Comparison of ENCODE assay signal across 11 mouse cellular contexts in the genomic region with DNA sequence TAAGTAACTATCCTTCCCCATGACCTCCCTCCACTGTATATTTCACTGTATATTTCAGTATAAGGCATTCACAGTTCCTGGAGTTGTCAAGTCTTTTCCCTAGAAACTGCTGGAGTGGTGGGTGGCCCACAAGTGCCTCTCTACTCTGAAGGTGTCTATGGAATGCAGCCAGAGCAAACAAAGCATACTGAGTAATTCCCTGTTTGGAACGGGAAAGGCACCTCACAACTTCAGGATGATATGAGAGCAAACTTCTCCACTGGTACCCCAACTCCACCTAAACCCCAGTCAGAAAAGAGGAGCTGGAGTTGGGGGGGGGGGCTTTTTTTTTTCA. TPM values are rescaled to one million over a fixed set of nuclear protein-coding genes. Genes with fewer than 3 reads are reported as not detected.
DNase-seq lines count a peak whose midpoint lies in the region; ATAC-seq lines count a peak whose summit lies in the region.
"Had no signal": no experiment of that assay in that cellular context is flagged by ENCODE, and none has a peak within 500 bp of the region (broad histone marks: within the 10 kb centered on the region; RNA-seq: fewer than 3 reads in every experiment).

No protein-coding gene starts in this region.

- peak overlapping the region; percentile 93 for H3K27ac ChIP-seq in heart, embryonic 13.5 days (replicated peaks)
- peak overlapping the region; percentile 35; the same call in 1 of the 2 replicates for H3K27ac ChIP-seq in limb, embryonic 15.5 days
- H3K27ac ChIP-seq: macrophage had no signal

- 6% methylated on average over 1 of the region's 1 CpGs for WGBS in heart, embryonic 13.5 days
- WGBS in limb, embryonic 15.5 days, result 28% methylated on average over 1 of the region's 1 CpGs

- H3K4me3 ChIP-seq in heart, embryonic 13.5 days, result no peak overlapping the region
- no peak overlapping the region for H3K4me3 ChIP-seq in limb, embryonic 15.5 days

- peak overlapping the region; percentile 70 for H3K9ac ChIP-seq in heart, embryonic 13.5 days
- no peak overlapping the region for H3K9ac ChIP-seq in limb, embryonic 15.5 days

- H3K27me3 ChIP-seq in heart, embryonic 13.5 days (replicated peaks), result no peaks in the 10 kb centered on the region
- H3K27me3 ChIP-seq in limb, embryonic 15.5 days, result no peaks in the 10 kb centered on the region

- ATAC-seq in heart, embryonic 13.5 days (ENCODE audit: extremely low read depth, insufficient number of reproducible peaks, low FRiP score, low TSS enrichment), result no peak
- no peak for ATAC-seq in limb, embryonic 15.5 days (ENCODE audit: insufficient number of reproducible peaks, low FRiP score, low TSS enrichment, low read depth)
- no peak for ATAC-seq in activated CD4-positive, CD25-positive, alpha-beta regulatory T cell, adult 4 months
- ATAC-seq: intestine, postnatal 0 days had no signal

- no peak for DNase-seq in heart, adult 18-20 months
- peak; percentile 73 to 75 for DNase-seq in right cerebral cortex, adult 2 months (ENCODE audit: low spot score in 2 of 2)
- no peak for DNase-seq in right cerebral cortex, postnatal 10 days (ENCODE audit: low spot score in 2 of 2)
- DNase-seq in c-Kit-positive CD71-positive TER-119-positive erythroid progenitor cells, embryonic 14.5 days (ENCODE audit: low spot score), result no peak
- no peak for DNase-seq in T-cell, adult 2 months (ENCODE audit: low spot score)
- DNase-seq: cerebellum, postnatal 14 days had no signal

- peaks cover 42% of the 10 kb centered on the region for H3K4me1 ChIP-seq in heart, embryonic 13.5 days
- H3K4me1 ChIP-seq in limb, embryonic 15.5 days, result peaks cover 13% of the 10 kb centered on the region

- H3K9me3 ChIP-seq in heart, embryonic 13.5 days, result no peaks in the 10 kb centered on the region
- no peaks in the 10 kb centered on the region for H3K9me3 ChIP-seq in limb, embryonic 15.5 days

- H3K36me3 ChIP-seq in heart, embryonic 13.5 days, result no peaks in the 10 kb centered on the region
- no peaks in the 10 kb centered on the region for H3K36me3 ChIP-seq in limb, embryonic 15.5 days

- peak overlapping the region; percentile 54; the same call in 1 of the 2 replicates for H3K4me2 ChIP-seq in heart, embryonic 13.5 days
- no peak overlapping the region for H3K4me2 ChIP-seq in limb, embryonic 15.5 days

RNA-seq across cellular contexts. Expression of gene Btbd9, which starts 25.5 kb away (rescaled TPM):
- polyA plus RNA-seq in heart, embryonic 13.5 days (2015; fragmentation: Nextera tagmentation; extraction: Ambion mirVana), result 43.1 and 44.4 TPM in 2 replicates
- total RNA-seq in heart, adult 18-20 months (2021), result 10 to 100 TPM; 20.7 to 21.7 TPM
- 54.5 and 55.0 TPM in 2 replicates for polyA plus RNA-seq in limb, embryonic 15.5 days (2015; fragmentation: Nextera tagmentation; extraction: Ambion mirVana)
- polyA plus RNA-seq in activated CD4-positive, CD25-positive, alpha-beta regulatory T cell, adult 4 months (2017; shearing (Covaris generic)), result 10 to 100 TPM; 51.2 to 51.6 TPM

Comparison
In these comparisons a context has a peak if more than half of its experiments do, and no peak if none do; other contexts are left out.
1. DNase-seq: peak in right cerebral cortex, adult 2 months (2 of 2); none in heart, adult 18-20 months (0 of 2), right cerebral cortex, postnatal 10 days (0 of 2), c-Kit-positive CD71-positive TER-119-positive erythroid progenitor cells, embryonic 14.5 days (single experiment) and T-cell, adult 2 months (single experiment).